Mouse (Mus musculus): ENCODE results near the gene Ugt2a2. TPM values are rescaled to one million over a fixed set of nuclear protein-coding genes. Genes with fewer than 3 reads are reported as not detected.
"Not testable (repeated sequence)": the region's sequence is repeated elsewhere in the genome, so short reads cannot be mapped to it uniquely, and the experiment has no call there.

The Ugt2a2 gene
- polyA plus RNA-seq, 1 experiment, result not detected

GRCm38 (mm10) chr5:87458810-87459209 lies 23.2 kb downstream of the Ugt2a2 start:
- no peak for DNase-seq (ENCODE audit: low read depth in 1 of 2, low spot score in 2 of 2)
- Histone ChIP-seq H3K27me3 (ENCODE audit: control insufficient read depth, insufficient read depth, low read length) (no peaks in the 10 kb centered on the region), H3K36me3 (ENCODE audit: control insufficient read depth, insufficient read depth, low read length) (no peaks in the 10 kb centered on the region)

GRCm38 (mm10) chr5:87457701-87458100 lies 24.4 kb downstream of the Ugt2a2 start:
- TF ChIP-seq POLR2A (IDR thresholded peaks at IDR 0.05; ENCODE audit: low read depth, low read length), result no peak
- TF ChIP-seq CTCF (IDR thresholded peaks at IDR 0.05; ENCODE audit: extremely low read depth, insufficient read depth, insufficient read length, insufficient replicate concordance), result no peak
- H3K27me3 ChIP-seq (ENCODE audit: control insufficient read depth, insufficient read depth, low read length), result no peaks in the 10 kb centered on the region
- no peak overlapping the region for H3K27ac ChIP-seq (ENCODE audit: insufficient read depth, low read length)
- H3K4me1 ChIP-seq (ENCODE audit: control insufficient read depth, insufficient read depth, insufficient read length), result no peaks in the 10 kb centered on the region
- no peak for DNase-seq (ENCODE audit: low read depth in 1 of 2, low spot score in 2 of 2)
- H3K36me3 ChIP-seq (ENCODE audit: control insufficient read depth, insufficient read depth, low read length), result no peaks in the 10 kb centered on the region
- H3K4me3 ChIP-seq (ENCODE audit: extremely low read depth, insufficient read depth, insufficient read length), result no peak overlapping the region

More at GRCm38 (mm10) chr5:87458810-87459209, 23.2 kb downstream of the Ugt2a2 start:
- TF ChIP-seq CTCF (IDR thresholded peaks at IDR 0.05; ENCODE audit: extremely low read depth, insufficient read depth, insufficient read length, insufficient replicate concordance), result no peak
- no peak for TF ChIP-seq POLR2A (IDR thresholded peaks at IDR 0.05; ENCODE audit: low read depth, low read length)
- H3K4me3 ChIP-seq (ENCODE audit: extremely low read depth, insufficient read depth, insufficient read length), result no peak overlapping the region
- H3K4me1 ChIP-seq (ENCODE audit: control insufficient read depth, insufficient read depth, insufficient read length), result no peaks in the 10 kb centered on the region
- no peak overlapping the region for H3K27ac ChIP-seq (ENCODE audit: insufficient read depth, low read length)
- WGBS, result 49% methylated on average over 1 of the region's 1 CpGs

GRCm38 (mm10) chr5:87456216-87456850 lies 25.7 kb downstream of the Ugt2a2 start:
- 89% methylated on average over 3 of the region's 3 CpGs for WGBS
- Histone ChIP-seq H3K36me3 (ENCODE audit: control insufficient read depth, insufficient read depth, low read length) (no peaks in the 10 kb centered on the region), H3K27me3 (ENCODE audit: control insufficient read depth, insufficient read depth, low read length) (no peaks in the 10 kb centered on the region), H3K27ac (ENCODE audit: insufficient read depth, low read length) (no peak overlapping the region), H3K4me1 (ENCODE audit: control insufficient read depth, insufficient read depth, insufficient read length) (no peaks in the 10 kb centered on the region), H3K4me3 (ENCODE audit: extremely low read depth, insufficient read depth, insufficient read length) (no peak overlapping the region)
- DNase-seq (ENCODE audit: low read depth in 1 of 2, low spot score in 2 of 2), result no peak
- TF ChIP-seq CTCF (IDR thresholded peaks at IDR 0.05; ENCODE audit: extremely low read depth, insufficient read depth, insufficient read length, insufficient replicate concordance) (no peak), POLR2A (IDR thresholded peaks at IDR 0.05; ENCODE audit: low read depth, low read length) (no peak)

GRCm38 (mm10) chr5:87455519-87455918 lies 26.5 kb downstream of the Ugt2a2 start:
- Histone ChIP-seq H3K36me3 (ENCODE audit: control insufficient read depth, insufficient read depth, low read length) (no peaks in the 10 kb centered on the region), H3K4me3 (ENCODE audit: extremely low read depth, insufficient read depth, insufficient read length) (no peak overlapping the region), H3K27me3 (ENCODE audit: control insufficient read depth, insufficient read depth, low read length) (no peaks in the 10 kb centered on the region), H3K4me1 (ENCODE audit: control insufficient read depth, insufficient read depth, insufficient read length) (no peaks in the 10 kb centered on the region), H3K27ac (ENCODE audit: insufficient read depth, low read length) (no peak overlapping the region)
- TF ChIP-seq POLR2A (IDR thresholded peaks at IDR 0.05; ENCODE audit: low read depth, low read length) (no peak), CTCF (IDR thresholded peaks at IDR 0.05; ENCODE audit: extremely low read depth, insufficient read depth, insufficient read length, insufficient replicate concordance) (no peak)
- no peak for DNase-seq (ENCODE audit: low read depth in 1 of 2, low spot score in 2 of 2)

GRCm38 (mm10) chr5:87452514-87452913 lies 29.5 kb downstream of the Ugt2a2 start:
- DNase-seq (ENCODE audit: low read depth in 1 of 2, low spot score in 2 of 2); H3K4me1 ChIP-seq (ENCODE audit: control insufficient read depth, insufficient read depth, insufficient read length); H3K36me3 ChIP-seq (ENCODE audit: control insufficient read depth, insufficient read depth, low read length); H3K27ac ChIP-seq (ENCODE audit: insufficient read depth, low read length); H3K4me3 ChIP-seq (ENCODE audit: extremely low read depth, insufficient read depth, insufficient read length); H3K27me3 ChIP-seq (ENCODE audit: control insufficient read depth, insufficient read depth, low read length): not testable (repeated sequence)
- WGBS, result 65% methylated on average over 3 of the region's 5 CpGs

GRCm38 (mm10) chr5:87436264-87436663 lies 45.8 kb downstream of the Ugt2a2 start:
- no peak for TF ChIP-seq CTCF (IDR thresholded peaks at IDR 0.05; ENCODE audit: extremely low read depth, insufficient read depth, insufficient read length, insufficient replicate concordance)
- no peak for TF ChIP-seq POLR2A (IDR thresholded peaks at IDR 0.05; ENCODE audit: low read depth, low read length)
- WGBS, result 49% methylated on average over 3 of the region's 3 CpGs
- H3K4me3 ChIP-seq (ENCODE audit: extremely low read depth, insufficient read depth, insufficient read length), result no peak overlapping the region
- no peak overlapping the region for H3K27ac ChIP-seq (ENCODE audit: insufficient read depth, low read length)
- no peak for DNase-seq (ENCODE audit: low read depth in 1 of 2, low spot score in 2 of 2)
- H3K36me3 ChIP-seq (ENCODE audit: control insufficient read depth, insufficient read depth, low read length), result no peaks in the 10 kb centered on the region
- H3K4me1 ChIP-seq (ENCODE audit: control insufficient read depth, insufficient read depth, insufficient read length), result no peaks in the 10 kb centered on the region
- no peaks in the 10 kb centered on the region for H3K27me3 ChIP-seq (ENCODE audit: control insufficient read depth, insufficient read depth, low read length)

- Histone ChIP-seq H3K4me3 (ENCODE audit: extremely low read depth, insufficient read depth, insufficient read length) (no peak overlapping the region), H3K27me3 (ENCODE audit: control insufficient read depth, insufficient read depth, low read length) (no peaks in the 10 kb centered on the region), H3K27ac (ENCODE audit: insufficient read depth, low read length) (no peak overlapping the region), H3K4me1 (ENCODE audit: control insufficient read depth, insufficient read depth, insufficient read length) (no peaks in the 10 kb centered on the region), H3K36me3 (ENCODE audit: control insufficient read depth, insufficient read depth, low read length) (no peaks in the 10 kb centered on the region)
- no peak for DNase-seq (ENCODE audit: low read depth in 1 of 2, low spot score in 2 of 2)
- TF ChIP-seq CTCF (IDR thresholded peaks at IDR 0.05; ENCODE audit: extremely low read depth, insufficient read depth, insufficient read length, insufficient replicate concordance), result no peak
- TF ChIP-seq POLR2A (IDR thresholded peaks at IDR 0.05; ENCODE audit: low read depth, low read length), result no peak
- 69% methylated on average over 3 of the region's 3 CpGs for WGBS
Measured at GRCm38 (mm10) chr5:87425676-87426075, 56.4 kb downstream of the Ugt2a2 start.

GRCm38 (mm10) chr5:87424041-87424440 lies 58.0 kb downstream of the Ugt2a2 start, which contains the start of gene Ugt2b38:
TSS of gene Ugt2b38 (minus strand) at chr5:87424203.
- not testable (repeated sequence) for DNase-seq (ENCODE audit: low read depth in 1 of 2, low spot score in 2 of 2); H3K4me3 ChIP-seq (ENCODE audit: extremely low read depth, insufficient read depth, insufficient read length); H3K27me3 ChIP-seq (ENCODE audit: control insufficient read depth, insufficient read depth, low read length); H3K27ac ChIP-seq (ENCODE audit: insufficient read depth, low read length); H3K36me3 ChIP-seq (ENCODE audit: control insufficient read depth, insufficient read depth, low read length); H3K4me1 ChIP-seq (ENCODE audit: control insufficient read depth, insufficient read depth, insufficient read length)
- WGBS, result 98% methylated on average over 1 of the region's 2 CpGs
